Mouse (Mus musculus) cerebral cortex, adult 2 months (tissue): ENCODE measurements around the gene Fap.

Experiments used
- WGBS: fragments of 180-500 bp; shearing (Covaris S2); methylation state at CpG from one replicate; pipeline ENCODE4 v1.1.7; 2018; 5-methylcytosine and 5-hydroxymethylcytosine counted together

Gene Fap

GRCm38 (mm10) chr2:62460231-62460710, 113.6 kb downstream of the Fap start:
- WGBS, result 36% methylated on average over 7 of the region's 7 CpGs

DNA sequence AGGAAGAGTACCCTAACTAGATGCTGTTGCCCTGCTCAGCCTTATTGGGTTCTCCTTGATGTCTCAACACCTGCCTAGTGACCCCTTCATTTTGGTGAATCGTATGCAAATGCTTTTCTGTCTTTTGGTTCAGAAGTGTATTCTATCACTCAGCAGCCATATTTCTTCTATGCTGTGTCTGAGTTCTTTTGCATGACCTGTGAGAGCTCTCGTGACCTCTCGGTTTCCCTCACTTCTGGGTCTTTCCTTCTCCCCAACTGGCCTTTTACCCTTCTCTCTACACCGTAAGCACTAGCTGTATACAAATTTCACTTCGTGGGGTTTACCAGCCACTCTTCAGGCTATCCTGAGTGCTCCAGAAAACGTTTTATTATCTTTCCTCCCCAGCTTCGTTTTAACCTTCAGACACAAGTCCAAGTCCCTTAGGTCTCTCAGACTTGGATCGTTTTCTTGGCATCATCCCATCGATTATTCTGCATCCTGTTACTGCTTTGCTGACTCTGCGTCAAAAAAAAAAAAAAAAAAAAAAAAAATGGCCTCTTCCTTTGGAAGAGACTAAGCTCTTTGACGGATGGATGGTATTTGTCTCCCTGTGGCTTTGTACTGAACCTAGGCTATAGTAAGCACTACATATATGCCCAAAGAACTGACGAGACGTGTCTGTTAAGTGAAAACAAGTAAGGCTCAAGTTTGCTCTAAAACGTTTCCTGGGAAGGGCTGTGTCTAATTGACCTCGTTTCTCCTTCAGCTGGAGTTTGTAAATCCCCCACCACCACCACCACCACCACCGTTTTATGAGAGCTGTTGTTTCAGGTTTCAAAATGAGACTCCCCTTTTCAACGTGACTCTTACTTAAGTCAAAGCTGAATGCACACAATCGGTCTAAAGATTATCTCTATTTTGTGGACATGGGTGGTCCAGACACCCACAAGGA, 114.4 kb downstream of the Fap start:
- WGBS, result 51% methylated on average over 18 of the region's 18 CpGs

DNA sequence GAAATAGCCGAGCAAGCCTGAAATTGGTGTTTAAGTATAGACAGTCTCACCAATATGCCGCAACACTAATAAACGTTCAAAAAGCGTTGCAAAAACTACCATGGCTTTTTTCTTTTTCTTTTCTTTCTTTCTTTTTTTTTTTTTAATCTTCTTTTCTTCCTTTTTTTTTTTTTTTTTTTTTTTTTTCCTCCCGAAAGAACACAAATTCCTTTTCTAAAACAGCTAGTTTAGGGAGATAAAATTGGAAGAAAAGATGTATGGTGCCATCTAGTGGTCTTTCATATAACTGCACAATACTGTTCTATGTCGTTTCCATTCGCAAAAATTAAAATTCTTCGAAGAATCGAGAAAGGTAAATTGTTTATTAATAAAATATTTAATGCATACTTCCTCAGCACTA, 115.8 kb downstream of the Fap start:
- WGBS, result 14% methylated on average over 9 of the region's 9 CpGs

DNA sequence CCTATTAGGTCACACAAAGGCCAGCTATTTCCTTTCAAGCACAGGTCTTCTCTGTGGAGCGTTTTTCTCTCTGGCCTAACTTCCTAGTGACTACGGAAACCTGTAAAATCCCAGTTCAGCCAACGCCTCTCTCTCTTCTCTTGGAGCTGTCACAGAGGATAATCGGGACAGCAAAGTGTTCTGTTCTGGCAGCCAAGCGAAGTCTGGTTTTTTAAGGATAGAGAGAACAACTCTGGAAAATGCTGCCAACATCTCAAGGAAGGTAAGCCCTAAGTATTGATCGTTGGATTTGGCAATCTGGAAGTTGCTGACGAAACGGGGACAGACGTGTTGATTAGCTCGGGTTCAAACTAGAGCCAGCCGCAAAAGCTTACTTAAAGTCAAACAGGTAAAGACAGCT, 118.9 kb downstream of the Fap start:
- 55% methylated on average over 11 of the region's 11 CpGs for WGBS

DNA sequence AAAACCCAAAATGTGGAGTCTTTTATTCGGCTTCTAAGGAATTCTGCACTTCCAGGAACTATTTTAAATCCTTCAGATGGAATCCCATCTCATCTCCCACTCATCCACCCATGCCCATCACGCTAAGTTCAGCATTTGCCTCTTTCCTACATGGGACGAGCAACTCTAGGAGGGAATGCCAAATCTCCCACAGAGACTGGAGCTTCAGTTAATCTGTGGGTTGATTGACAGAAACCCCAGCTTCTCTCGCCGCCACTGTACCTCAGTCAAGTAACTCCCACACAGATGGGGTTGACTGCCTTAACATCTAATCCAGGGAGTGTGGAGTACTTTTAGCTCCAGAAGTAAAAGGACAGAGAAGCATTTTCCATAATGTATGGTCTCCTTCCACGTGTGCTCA, 119.8 kb downstream of the Fap start:
- WGBS, result 53% methylated on average over 6 of the region's 6 CpGs
